Mouse (Mus musculus) thymus, adult 2 months (tissue): ENCODE measurements around the gene Cacna1d.

Experiments
- CTCF ChIP-seq: fragments of 200-500 bp; IDR thresholded peaks from 2 replicates; pipeline ENCODE4 v1.5.1; 2012; ENCODE audit warnings: mild to moderate bottlenecking, control low read depth, low read length, moderate library complexity, borderline replicate concordance; ENCODE audit not compliant: control insufficient read depth, poor library complexity, insufficient read depth; ENCODE audit errors: extremely low read depth
- POLR2A ChIP-seq: fragments of 200-500 bp; IDR thresholded peaks from 2 replicates; pipeline ENCODE4 v1.6.1; 2012; ENCODE audit warnings: mild to moderate bottlenecking, low read length, control low read depth, moderate library complexity; ENCODE audit not compliant: control insufficient read depth, poor library complexity, insufficient read depth; ENCODE audit errors: extremely low read depth

GRCm38 (mm10) chr14:30310236-30310635, 181.0 kb downstream of the Cacna1d start:
- TF ChIP-seq POLR2A (no peak), CTCF (no peak)
